Mouse (Mus musculus): ENCODE measurements around the gene Acsl6. TPM values are rescaled to one million over a fixed set of nuclear protein-coding genes. Genes with fewer than 3 reads are reported as not detected.
A peak's percentile ranks its signal among the peaks of the same experiment; 100 is the strongest.

Gene Acsl6
- polyA plus RNA-seq, 1 experiment, result 17.6 TPM

- peak overlapping the region; percentile 53 for H3K4me2 ChIP-seq (ENCODE audit: low read depth)
- no peaks in the 10 kb centered on the region for H3K36me3 ChIP-seq (ENCODE audit: control insufficient read depth, insufficient read depth)
- no peaks in the 10 kb centered on the region for H3K79me2 ChIP-seq (ENCODE audit: control insufficient read depth, insufficient read depth)
- H3K27me3 ChIP-seq (ENCODE audit: control insufficient read depth, insufficient read depth, insufficient read length), result no peaks in the 10 kb centered on the region
- no peak overlapping the region for H3K4me3 ChIP-seq
- no peak overlapping the region for H3ac ChIP-seq (ENCODE audit: control insufficient read depth, insufficient read length)
- TF ChIP-seq REST (IDR thresholded peaks at IDR 0.05; ENCODE audit: insufficient read depth, insufficient read length) (no peak), POLR2A (IDR thresholded peaks at IDR 0.05; ENCODE audit: insufficient read length, low read depth) (no peak), TCF3 (IDR thresholded peaks at IDR 0.05; ENCODE audit: insufficient read length, low read depth) (no peak), MAX (IDR thresholded peaks at IDR 0.05; ENCODE audit: low read depth) (no peak), USF1 (IDR thresholded peaks at IDR 0.05; ENCODE audit: low read depth) (no peak), E2F4 (IDR thresholded peaks at IDR 0.05; ENCODE audit: insufficient read depth) (no peak), TCF12 (IDR thresholded peaks at IDR 0.05; ENCODE audit: insufficient read depth, poor library complexity, severe bottlenecking) (no peak), POLR2AphosphoS2 (IDR thresholded peaks at IDR 0.05; ENCODE audit: insufficient read length, low read depth) (no peak), SRF (IDR thresholded peaks at IDR 0.05; ENCODE audit: control insufficient read depth, insufficient read length, low read depth) (no peak), MYOG (IDR thresholded peaks at IDR 0.05; ENCODE audit: control insufficient read depth in 1 of 3, insufficient read depth in 1 of 3, insufficient read length in 2 of 3, low read depth in 2 of 3) (no peak), MYOD1 (IDR thresholded peaks at IDR 0.05; ENCODE audit: control insufficient read depth in 1 of 3, insufficient read length in 2 of 3, low read depth in 2 of 3) (no peak), CEBPB (IDR thresholded peaks at IDR 0.05; ENCODE audit: insufficient read depth, poor library complexity, severe bottlenecking) (no peak)
Observed at GRCm38 (mm10) chr11:54317361-54317760, 13.8 kb downstream of the Acsl6 start.

- Histone ChIP-seq H3K79me2 (ENCODE audit: control insufficient read depth, insufficient read depth) (no peaks in the 10 kb centered on the region), H3K4me3 (no peak overlapping the region), H3K27me3 (ENCODE audit: control insufficient read depth, insufficient read depth, insufficient read length) (no peaks in the 10 kb centered on the region), H3K4me2 (ENCODE audit: low read depth) (peak overlapping the region; percentile 53), H3K36me3 (ENCODE audit: control insufficient read depth, insufficient read depth) (no peaks in the 10 kb centered on the region), H3ac (ENCODE audit: control insufficient read depth, insufficient read length) (no peak overlapping the region)
- TF ChIP-seq SRF (IDR thresholded peaks at IDR 0.05; ENCODE audit: control insufficient read depth, insufficient read length, low read depth), result no peak
- no peak for TF ChIP-seq MYOD1 (IDR thresholded peaks at IDR 0.05; ENCODE audit: control insufficient read depth in 1 of 3, insufficient read length in 2 of 3, low read depth in 2 of 3)
- no peak for TF ChIP-seq CEBPB (IDR thresholded peaks at IDR 0.05; ENCODE audit: insufficient read depth, poor library complexity, severe bottlenecking)
- TF ChIP-seq E2F4 (IDR thresholded peaks at IDR 0.05; ENCODE audit: insufficient read depth), result no peak
- no peak for TF ChIP-seq TCF12 (IDR thresholded peaks at IDR 0.05; ENCODE audit: insufficient read depth, poor library complexity, severe bottlenecking)
- TF ChIP-seq MAX (IDR thresholded peaks at IDR 0.05; ENCODE audit: low read depth), result no peak
- TF ChIP-seq REST (IDR thresholded peaks at IDR 0.05; ENCODE audit: insufficient read depth, insufficient read length), result no peak
- no peak for TF ChIP-seq POLR2A (IDR thresholded peaks at IDR 0.05; ENCODE audit: insufficient read length, low read depth)
- no peak for TF ChIP-seq TCF3 (IDR thresholded peaks at IDR 0.05; ENCODE audit: insufficient read length, low read depth)
- TF ChIP-seq POLR2AphosphoS2 (IDR thresholded peaks at IDR 0.05; ENCODE audit: insufficient read length, low read depth), result no peak
- no peak for TF ChIP-seq MYOG (IDR thresholded peaks at IDR 0.05; ENCODE audit: control insufficient read depth in 1 of 3, insufficient read depth in 1 of 3, insufficient read length in 2 of 3, low read depth in 2 of 3)
- TF ChIP-seq USF1 (IDR thresholded peaks at IDR 0.05; ENCODE audit: low read depth), result no peak
Observed at GRCm38 (mm10) chr11:54317795-54318194, 14.2 kb downstream of the Acsl6 start.

- Histone ChIP-seq H3K27me3 (ENCODE audit: control insufficient read depth, insufficient read depth, insufficient read length) (no peaks in the 10 kb centered on the region), H3K79me2 (ENCODE audit: control insufficient read depth, insufficient read depth) (no peaks in the 10 kb centered on the region), H3K4me3 (no peak overlapping the region), H3K36me3 (ENCODE audit: control insufficient read depth, insufficient read depth) (no peaks in the 10 kb centered on the region), H3ac (ENCODE audit: control insufficient read depth, insufficient read length) (no peak overlapping the region), H3K4me2 (ENCODE audit: low read depth) (no peak overlapping the region)
- no peak for TF ChIP-seq USF1 (IDR thresholded peaks at IDR 0.05; ENCODE audit: low read depth)
- TF ChIP-seq MYOG (IDR thresholded peaks at IDR 0.05; ENCODE audit: control insufficient read depth in 1 of 3, insufficient read depth in 1 of 3, insufficient read length in 2 of 3, low read depth in 2 of 3), result no peak
Observed at GRCm38 (mm10) chr11:54321802-54322532, 18.4 kb downstream of the Acsl6 start.

- no peaks in the 10 kb centered on the region for H3K27me3 ChIP-seq (ENCODE audit: control insufficient read depth, insufficient read depth, insufficient read length)
- peak overlapping the region; percentile 51 for H3K4me2 ChIP-seq (ENCODE audit: low read depth)
Observed at GRCm38 (mm10) chr11:54331463-54332183, 28.0 kb downstream of the Acsl6 start.

More at GRCm38 (mm10) chr11:54331463-54332183, 28.0 kb downstream of the Acsl6 start:
- Histone ChIP-seq H3K4me3 (no peak overlapping the region), H3K36me3 (ENCODE audit: control insufficient read depth, insufficient read depth) (no peaks in the 10 kb centered on the region), H3ac (ENCODE audit: control insufficient read depth, insufficient read length) (no peak overlapping the region), H3K79me2 (ENCODE audit: control insufficient read depth, insufficient read depth) (no peaks in the 10 kb centered on the region)
- TF ChIP-seq MYOD1 (IDR thresholded peaks at IDR 0.05; ENCODE audit: control insufficient read depth in 1 of 3, insufficient read length in 2 of 3, low read depth in 2 of 3), result peak in 2 of 3 experiments; percentile 28 to 87
- TF ChIP-seq TCF12 (IDR thresholded peaks at IDR 0.05; ENCODE audit: insufficient read depth, poor library complexity, severe bottlenecking), result no peak
- no peak for TF ChIP-seq MAX (IDR thresholded peaks at IDR 0.05; ENCODE audit: low read depth)
- TF ChIP-seq CEBPB (IDR thresholded peaks at IDR 0.05; ENCODE audit: insufficient read depth, poor library complexity, severe bottlenecking), result no peak
- TF ChIP-seq MYOG (IDR thresholded peaks at IDR 0.05; ENCODE audit: control insufficient read depth in 1 of 3, insufficient read depth in 1 of 3, insufficient read length in 2 of 3, low read depth in 2 of 3), result peak; percentile 9 to 82 (median 26)
- TF ChIP-seq POLR2AphosphoS2 (IDR thresholded peaks at IDR 0.05; ENCODE audit: insufficient read length, low read depth), result no peak
- no peak for TF ChIP-seq REST (IDR thresholded peaks at IDR 0.05; ENCODE audit: insufficient read depth, insufficient read length)
- no peak for TF ChIP-seq SRF (IDR thresholded peaks at IDR 0.05; ENCODE audit: control insufficient read depth, insufficient read length, low read depth)
- no peak for TF ChIP-seq E2F4 (IDR thresholded peaks at IDR 0.05; ENCODE audit: insufficient read depth)
- no peak for TF ChIP-seq USF1 (IDR thresholded peaks at IDR 0.05; ENCODE audit: low read depth)
- TF ChIP-seq POLR2A (IDR thresholded peaks at IDR 0.05; ENCODE audit: insufficient read length, low read depth), result no peak
- no peak for TF ChIP-seq TCF3 (IDR thresholded peaks at IDR 0.05; ENCODE audit: insufficient read length, low read depth)
